Mouse (Mus musculus) retina, postnatal 7 days (tissue): ENCODE measurements at regions not wholly inside any gene's neighbourhood (a gene's known extent, or its start where the extent isn't known, plus 50 kb on each side); places are given as distances from the start of the nearest gene placed in this dataset.

Source experiments
- DNase-seq: peaks from one replicate; pipeline ENCODE4 v3.0.0-alpha.2; 2012; ENCODE audit warnings: low read depth, low spot score

DNA sequence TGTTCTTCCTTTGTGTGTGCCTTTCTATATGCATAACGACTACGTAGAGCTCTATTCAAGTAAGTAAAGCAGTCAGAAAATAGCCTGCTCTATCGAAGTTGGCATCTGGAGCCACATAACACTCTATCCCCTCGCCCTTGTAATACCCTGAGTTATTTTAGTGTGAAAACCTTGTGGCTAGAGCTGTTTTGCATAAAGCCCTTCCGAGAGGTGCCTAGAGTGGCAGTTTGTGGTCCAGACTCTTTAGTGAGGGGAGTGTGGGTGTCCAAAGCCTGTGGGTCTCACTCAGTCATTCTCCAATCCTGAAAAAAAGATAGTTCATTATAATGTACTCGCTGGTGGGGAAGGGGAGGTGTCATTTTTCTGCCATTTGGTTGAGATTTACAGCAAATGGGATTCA is 855.2 kb upstream of the Car8 start:
- no peak for DNase-seq

DNA sequence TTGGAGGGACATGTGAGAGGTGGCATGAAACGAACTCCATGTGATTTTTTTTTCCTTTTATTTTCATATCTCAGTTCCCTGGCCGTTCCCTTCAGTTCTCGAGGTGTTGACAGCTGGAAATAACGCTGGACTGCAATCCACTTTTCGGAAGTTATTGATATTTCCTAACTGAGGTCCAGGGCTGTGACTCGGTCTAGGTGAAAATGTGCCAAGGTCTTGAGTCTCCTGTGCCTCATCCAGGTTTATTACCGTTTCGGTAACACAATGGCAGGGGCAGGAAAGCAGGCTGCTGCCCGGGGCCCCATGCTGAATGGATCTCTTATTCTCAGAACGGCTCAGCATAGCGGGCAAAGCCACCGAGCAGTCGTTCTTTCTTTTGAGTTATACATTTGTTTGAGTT is 844.7 kb upstream of the Car8 start:
- DNase-seq: no peak

DNA sequence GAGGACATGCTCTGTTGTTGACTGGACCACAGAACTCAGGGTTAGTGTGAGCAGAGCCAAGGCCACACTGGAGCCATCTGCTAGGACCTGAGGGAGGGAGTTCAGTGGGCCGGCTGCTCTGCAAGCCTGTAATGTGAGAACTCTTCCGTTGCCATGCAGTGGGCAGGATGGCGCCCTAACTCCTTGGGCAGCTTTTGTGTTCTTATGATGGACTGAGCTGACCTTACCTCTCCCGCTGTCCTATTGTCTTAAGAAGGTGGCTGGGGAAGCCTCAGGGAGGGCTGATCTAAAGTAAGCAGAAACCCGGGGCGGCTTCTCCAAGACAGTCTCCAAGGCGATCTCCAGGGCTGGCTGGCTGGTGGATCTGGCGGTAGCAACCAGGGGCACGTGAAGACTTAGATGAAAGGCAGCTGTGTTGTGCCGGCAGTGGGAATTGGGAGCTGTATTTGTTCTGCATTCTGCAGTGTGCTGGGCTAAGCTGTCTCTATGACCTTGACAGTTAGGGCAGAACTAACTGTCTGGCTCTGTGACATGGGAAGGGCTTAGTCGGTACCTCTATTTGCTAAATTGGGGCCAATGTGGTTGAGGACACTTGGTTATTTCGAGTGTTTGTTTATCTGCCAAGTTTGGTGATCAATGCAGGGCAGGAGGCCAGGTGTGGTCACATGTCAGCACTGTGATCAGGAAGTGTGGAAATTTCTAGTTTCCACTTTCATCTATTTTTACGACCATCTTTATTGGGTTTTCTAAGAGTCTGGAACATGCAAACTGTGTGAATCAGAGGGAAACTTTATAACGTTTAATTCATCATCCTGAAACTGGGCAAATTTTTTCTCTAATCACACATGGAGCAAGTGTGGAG is 843.1 kb upstream of the Car8 start:
- DNase-seq: no peak

DNA sequence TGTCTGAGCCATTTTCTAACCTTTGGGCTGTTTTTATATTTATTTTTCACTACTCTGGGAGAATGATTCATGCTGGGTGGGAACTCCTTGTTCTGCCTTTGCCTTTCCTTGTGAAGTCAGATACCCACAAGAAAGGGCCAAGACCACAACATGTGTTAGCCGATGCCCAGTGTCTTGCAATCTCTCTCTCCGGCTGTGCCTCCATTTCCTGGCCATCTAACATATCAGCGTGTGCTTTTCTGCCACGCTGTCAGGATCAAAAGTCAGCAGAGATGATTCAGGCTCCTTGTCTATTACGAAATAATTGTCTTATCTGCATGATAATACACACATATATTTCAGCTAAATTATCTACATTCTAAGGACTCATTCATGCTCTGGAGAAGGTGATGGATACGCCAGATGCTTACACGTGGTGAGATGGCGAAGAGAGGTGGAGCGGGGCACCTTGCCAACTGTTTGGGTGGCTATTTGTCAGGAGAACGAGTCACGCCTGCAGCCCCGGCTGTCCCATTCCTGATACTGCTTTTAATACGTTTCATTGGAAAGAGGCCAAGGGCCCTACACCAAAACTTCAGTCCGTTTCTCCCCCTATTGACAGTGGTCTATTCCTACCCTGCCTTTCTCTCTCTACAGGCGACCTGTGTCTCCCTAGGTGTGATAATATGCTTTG is 842.1 kb upstream of the Car8 start:
- DNase-seq: no peak

- DNase-seq: no peak
Observed at GRCm38 (mm10) chr4:9079828-9080245, 841.0 kb upstream of the Car8 start.

GRCm38 (mm10) chr4:9074447-9074846 is 835.6 kb upstream of the Car8 start:
- DNase-seq: no peak

GRCm38 (mm10) chr4:9073736-9074428 is 835.0 kb upstream of the Car8 start:
- DNase-seq: no peak

DNA sequence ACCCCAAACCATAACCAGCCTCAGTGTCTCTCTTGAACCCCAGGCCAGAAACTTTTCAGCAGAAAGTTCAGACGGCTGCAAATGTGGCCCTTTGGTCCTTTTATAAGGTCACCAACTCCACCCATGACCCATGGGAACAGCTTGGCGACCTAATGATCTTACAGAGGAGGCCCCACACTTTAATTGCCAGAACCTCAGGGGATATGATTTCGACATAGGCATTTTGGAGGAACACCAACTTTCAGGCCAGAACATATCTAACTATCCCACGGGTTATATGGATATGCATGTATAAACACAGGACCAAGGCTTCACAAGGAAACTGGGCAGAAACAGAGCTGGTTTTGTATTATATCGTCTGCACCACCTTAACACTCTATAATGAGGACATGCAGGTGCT is 833.5 kb upstream of the Car8 start:
- DNase-seq: no peak

DNA sequence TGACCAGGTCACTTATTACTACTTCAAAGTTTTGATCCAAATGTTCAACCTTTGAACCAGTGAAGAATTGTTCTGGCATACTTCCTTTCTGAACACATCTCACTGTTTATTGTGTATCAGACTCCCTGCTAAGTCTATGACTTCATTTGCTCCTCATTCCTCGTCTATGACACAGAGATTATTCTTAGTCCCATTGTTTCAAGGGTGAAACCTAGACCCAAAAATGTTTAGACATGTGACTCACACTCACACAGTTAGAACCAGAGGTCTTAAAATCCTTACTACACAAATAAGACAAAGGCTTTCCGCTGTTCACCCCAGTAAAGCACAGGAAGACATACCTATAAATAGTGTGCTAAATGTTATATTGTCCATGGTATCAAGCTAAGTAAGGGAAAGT is 829.0 kb upstream of the Car8 start:
- no peak for DNase-seq

GRCm38 (mm10) chr4:9065981-9066815 is 827.4 kb upstream of the Car8 start:
- no peak for DNase-seq

- DNase-seq: no peak
Observed at GRCm38 (mm10) chr4:9061941-9062340, 823.1 kb upstream of the Car8 start.

DNA sequence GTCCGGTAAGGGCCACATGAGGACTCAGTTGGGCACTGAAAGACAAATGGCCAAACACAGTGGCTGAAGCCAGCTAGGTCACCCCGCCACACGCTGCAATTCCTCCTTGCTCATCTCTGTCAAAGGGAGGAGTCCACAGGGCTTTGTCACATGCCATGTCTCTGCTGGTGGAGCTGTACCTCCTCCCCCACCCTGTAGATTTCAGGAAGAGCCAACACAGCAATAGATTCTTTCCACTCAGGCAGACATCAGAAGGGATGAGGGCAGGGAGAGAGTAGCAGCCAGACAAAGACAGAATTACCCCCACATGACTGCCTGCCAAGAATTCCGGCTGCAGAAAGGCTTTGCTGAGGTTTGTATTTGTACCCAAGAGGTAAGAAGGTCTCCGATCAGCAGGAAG is 821.4 kb upstream of the Car8 start:
- DNase-seq: no peak

- DNase-seq: no peak
Observed at GRCm38 (mm10) chr4:9057676-9058075, 818.8 kb upstream of the Car8 start.

GRCm38 (mm10) chr4:9057113-9057512 is 818.3 kb upstream of the Car8 start:
- no peak for DNase-seq

DNA sequence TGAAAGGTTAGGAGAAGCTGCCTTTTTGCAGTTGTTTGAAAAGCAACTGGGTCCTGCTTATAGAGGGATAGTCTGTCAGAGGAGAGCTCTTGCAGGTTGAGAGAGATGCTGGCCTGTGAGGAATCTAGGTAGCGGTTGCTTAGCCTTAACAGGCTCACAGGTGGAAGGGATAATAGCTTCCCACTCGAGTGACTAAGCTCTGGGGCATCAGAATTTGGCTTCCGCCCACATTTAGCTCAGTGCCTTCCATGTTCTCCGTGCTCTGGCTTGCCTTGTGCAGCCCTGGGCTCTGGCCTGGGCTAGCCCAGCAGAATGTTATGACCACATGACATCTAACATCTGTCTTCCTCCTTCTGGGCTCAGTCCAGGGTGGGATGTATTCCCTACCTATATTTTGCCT is 817.0 kb upstream of the Car8 start:
- no peak for DNase-seq

DNA sequence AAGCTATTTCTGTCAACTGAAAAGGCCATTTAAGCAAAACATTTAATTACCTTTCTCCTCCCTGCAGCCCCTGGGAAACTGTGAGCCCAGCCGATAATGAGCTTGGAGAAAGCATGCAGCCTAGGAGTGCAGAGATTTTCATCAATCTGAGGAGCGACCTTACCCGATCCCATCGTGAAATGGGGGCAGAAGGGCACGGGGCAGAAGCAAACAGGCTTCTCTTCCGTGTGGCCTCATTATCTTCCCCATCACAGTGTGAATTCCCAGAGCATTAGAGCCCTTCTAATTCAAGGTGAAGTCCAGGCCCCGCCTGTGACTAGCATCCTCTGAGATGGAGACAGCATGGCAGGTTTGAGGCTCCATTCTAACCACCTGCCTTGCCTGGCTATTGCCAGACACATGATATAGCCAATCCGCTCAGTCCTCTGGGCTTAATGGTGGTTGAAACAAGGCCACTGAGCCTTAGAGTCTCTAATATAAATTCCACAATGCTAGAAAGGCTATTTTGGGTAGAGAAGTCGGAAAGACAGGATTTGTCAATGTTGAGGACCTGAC is 816.5 kb upstream of the Car8 start:
- no peak for DNase-seq

- DNase-seq: no peak
Observed at GRCm38 (mm10) chr4:9048817-9049216, 810.0 kb upstream of the Car8 start.

DNA sequence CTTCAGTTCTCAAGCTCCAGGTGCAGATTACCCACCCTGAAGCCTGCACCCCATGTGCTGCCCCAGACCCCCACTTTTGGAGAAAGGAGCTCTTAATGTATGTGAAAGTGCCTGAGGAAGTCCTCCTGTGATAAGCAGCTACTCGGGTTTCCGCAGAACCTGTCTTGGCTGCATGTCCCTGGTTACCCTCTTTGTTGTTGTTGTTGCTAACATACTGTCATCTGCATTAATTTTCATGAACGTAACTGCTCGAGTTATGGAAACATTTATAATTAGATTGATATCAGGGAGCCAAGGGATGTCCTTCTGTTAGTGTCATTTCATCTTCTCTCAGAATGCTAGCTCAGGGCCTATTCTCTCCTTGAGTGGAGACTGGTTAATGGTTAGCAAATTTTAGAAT is 808.3 kb upstream of the Car8 start:
- DNase-seq: no peak

- no peak for DNase-seq
Observed at GRCm38 (mm10) chr4:9046436-9046835, 807.6 kb upstream of the Car8 start.

DNA sequence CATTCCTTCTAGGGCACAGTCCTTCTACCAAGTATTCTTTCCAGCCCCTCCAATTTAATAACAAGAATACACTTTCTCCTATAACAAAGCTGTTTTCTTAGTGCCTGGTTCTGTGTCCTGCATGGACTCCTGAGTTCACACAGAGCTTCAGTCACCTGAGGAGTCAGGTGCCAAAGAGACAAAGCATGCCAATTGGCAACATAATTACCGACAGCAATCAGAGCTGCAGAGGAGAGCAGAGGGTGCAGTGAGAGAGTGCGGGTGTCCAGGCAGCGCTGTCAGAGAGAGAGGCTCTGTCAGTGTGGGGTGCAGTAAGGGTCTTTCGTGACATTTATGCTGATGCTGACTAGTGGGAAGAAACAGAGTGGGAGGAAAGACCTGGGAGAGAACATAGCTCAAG is 807.2 kb upstream of the Car8 start:
- no peak for DNase-seq

GRCm38 (mm10) chr4:9036005-9036404 is 797.2 kb upstream of the Car8 start:
- no peak for DNase-seq
